Mouse (Mus musculus): ENCODE measurements around the gene Ier5.

Gene Ier5

DNA sequence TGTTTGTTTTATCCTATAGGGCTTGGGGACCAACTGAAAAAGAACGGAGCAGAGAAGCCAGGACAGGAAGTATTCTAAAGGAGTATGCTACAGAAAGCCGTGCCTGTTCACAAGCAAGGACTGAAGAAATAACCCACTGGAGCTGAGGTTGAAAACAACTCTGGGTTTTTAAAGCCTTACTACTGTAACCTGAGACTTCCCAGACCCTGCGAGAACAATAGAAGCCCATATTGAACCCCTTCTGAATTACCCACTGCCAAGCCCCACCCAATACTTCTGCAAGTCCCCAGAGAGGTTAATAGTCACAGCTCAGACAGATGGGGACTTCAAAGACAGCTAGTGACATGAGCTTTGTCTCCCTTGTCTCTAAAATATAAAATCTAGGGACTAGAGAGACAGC lies 44.4 kb downstream of the Ier5 start:
- DNase-seq (ENCODE audit: low read depth, low spot score) = no peak

GRCm38 (mm10) chr1:155054366-155054965 lies 45.0 kb downstream of the Ier5 start:
- no peak for DNase-seq (ENCODE audit: low read depth, low spot score)

DNA sequence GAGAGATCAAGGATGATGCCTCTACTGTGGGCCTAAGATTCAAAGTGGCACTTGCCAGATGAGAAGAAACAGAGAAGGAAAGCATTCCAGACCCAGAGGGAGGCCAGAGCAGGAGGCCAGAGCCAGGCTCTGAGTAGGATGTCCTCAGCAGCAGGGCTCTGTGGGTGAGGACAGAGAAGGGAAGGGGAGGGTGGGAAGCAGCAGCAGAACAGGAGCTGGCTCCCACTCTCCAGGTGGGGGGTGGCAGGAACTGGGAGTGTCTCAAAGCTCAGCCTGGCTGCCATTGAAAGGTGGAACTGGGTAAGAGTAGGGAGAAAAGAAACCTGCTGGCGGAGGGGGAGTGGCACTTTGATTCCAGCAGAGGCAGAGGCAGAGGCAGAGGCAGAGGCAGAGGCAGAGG lies 46.1 kb downstream of the Ier5 start:
- no peak for DNase-seq (ENCODE audit: low read depth, low spot score)

GRCm38 (mm10) chr1:155052761-155053166 lies 46.7 kb downstream of the Ier5 start:
- no peak for DNase-seq (ENCODE audit: low read depth, low spot score)

- DNase-seq (ENCODE audit: low read depth, low spot score) = no peak
Observed at GRCm38 (mm10) chr1:155052131-155052760, 47.2 kb downstream of the Ier5 start.

DNA sequence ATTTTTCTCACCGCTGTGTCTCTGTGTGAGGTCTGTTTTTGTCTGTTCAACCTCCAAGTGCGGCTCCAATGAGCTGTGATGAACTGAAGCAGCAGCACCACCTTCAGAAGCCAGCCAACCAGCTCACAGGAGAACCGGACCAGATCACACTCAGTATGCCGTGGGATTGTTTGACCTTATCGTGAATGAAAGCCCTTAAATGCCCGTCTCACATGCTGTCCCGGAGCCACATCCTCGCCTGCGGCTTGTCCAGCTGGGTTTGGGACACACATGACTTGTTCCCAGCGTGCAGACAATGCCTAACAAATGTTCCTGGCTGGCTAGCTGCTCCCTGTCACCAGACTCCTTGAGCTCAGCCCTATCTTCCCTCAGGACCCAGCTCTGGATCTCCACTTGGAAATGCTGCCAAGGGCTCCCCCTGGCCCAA lies 47.7 kb downstream of the Ier5 start:
- no peak for DNase-seq (ENCODE audit: low read depth, low spot score)

DNA sequence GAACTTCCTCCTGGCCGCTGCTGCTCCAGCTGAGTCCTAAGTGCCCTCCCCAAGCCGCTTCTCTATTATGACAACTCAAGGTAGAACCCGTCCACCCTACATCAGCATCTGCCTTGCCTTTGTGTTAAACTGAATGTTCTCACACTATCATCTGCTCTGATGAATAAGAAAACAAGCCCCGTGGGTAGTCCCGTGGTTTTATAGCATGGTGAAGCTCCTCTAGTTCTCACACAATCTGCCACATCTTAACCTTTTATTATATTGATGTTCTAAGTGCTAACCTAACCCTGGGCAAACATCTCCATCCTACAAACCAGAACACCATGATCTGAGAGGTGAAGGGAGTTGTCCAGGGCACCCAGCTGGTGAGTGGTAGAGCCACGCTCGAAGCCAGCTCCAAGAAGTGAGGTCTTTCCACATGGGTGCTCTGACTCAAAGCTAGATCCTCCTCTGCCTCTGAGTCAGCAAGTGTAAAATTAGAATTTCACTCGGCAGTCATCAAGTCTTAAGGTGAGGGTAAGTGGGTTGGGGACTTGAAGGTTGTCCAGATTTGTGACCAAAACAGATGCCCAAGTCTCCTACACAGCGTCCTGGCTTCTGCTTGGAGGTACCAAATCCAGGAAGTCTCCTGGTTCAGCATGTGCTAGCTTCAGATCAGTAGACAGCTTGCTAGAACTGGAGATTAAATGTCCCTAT lies 48.4 kb downstream of the Ier5 start:
- no peak for DNase-seq (ENCODE audit: low read depth, low spot score)

DNA sequence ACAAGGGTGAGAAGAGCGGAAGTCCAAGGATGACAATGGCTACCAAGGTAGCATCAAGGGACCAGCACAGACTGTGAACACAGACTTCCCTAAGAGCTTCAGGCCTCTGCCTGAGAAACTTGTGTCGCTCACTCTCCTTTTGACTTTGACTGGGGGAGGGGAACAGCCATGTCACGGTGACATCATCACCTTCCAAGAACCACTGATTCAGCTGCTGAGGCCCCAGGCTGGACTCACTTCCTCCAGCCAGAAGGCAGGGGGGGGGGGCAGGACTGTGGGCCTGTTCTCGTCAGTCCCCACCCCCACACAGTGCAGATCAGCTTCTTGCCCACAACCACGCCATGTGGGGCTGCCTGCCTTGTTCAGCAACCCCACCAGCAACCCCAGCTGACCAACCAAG lies 49.3 kb downstream of the Ier5 start:
- DNase-seq (ENCODE audit: low read depth, low spot score) = no peak

- DNase-seq (ENCODE audit: low read depth, low spot score) = no peak
Observed at GRCm38 (mm10) chr1:155048947-155049346, 50.5 kb downstream of the Ier5 start.
